27 mouse cellular contexts compared by ENCODE assay signal in genomic region chr10:116922161-116922560, GRCm38 (mm10). TPM values are rescaled to one million over a fixed set of nuclear protein-coding genes. Genes with fewer than 3 reads are reported as not detected.
DNase-seq lines count a peak whose midpoint lies in the region; ATAC-seq and TF ChIP-seq lines count a peak whose summit lies in the region.
"Had no signal": no experiment of that assay in that cellular context is flagged by ENCODE, and none has a peak within 500 bp of the region (broad histone marks: within the 10 kb centered on the region; RNA-seq: fewer than 3 reads in every experiment).

No protein-coding gene starts in this region.

- TF ChIP-seq POLR2A in spleen, adult 2 months (IDR thresholded peaks at IDR 0.05; ENCODE audit: low read depth, low read length), result no peak

- no peaks in the 10 kb centered on the region for H3K27me3 ChIP-seq in spleen, adult 2 months (ENCODE audit: control insufficient read depth, insufficient read depth, low read length)
- H3K27me3 ChIP-seq: embryonic facial prominence, embryonic 15.5 days; heart, embryonic 13.5 days; hindbrain, embryonic 15.5 days; intestine, embryonic 15.5 days; Patski had no signal

- WGBS in spleen, adult 2 months, result 64% methylated on average over 15 of the region's 15 CpGs

- peaks cover 8% of the 10 kb centered on the region for H3K36me3 ChIP-seq in spleen, adult 2 months (ENCODE audit: control insufficient read depth, insufficient read depth, low read length)

- no peaks in the 10 kb centered on the region for H3K4me1 ChIP-seq in spleen, adult 2 months (ENCODE audit: control insufficient read depth, insufficient read depth, insufficient read length)
- H3K4me1 ChIP-seq: embryonic facial prominence, embryonic 15.5 days; forebrain, embryonic 10.5 days; heart, embryonic 13.5 days; hindbrain, embryonic 15.5 days; intestine, embryonic 15.5 days had no signal

- TF ChIP-seq CTCF in spleen, adult 2 months (IDR thresholded peaks at IDR 0.05; ENCODE audit: extremely low read depth, insufficient read depth, insufficient read length, insufficient replicate concordance), result no peak

- ATAC-seq in CD4-positive, CD25-positive, alpha-beta regulatory T cell, adult 4 months, result peak; percentile 22
- peak; percentile 24 for ATAC-seq in activated CD4-positive, CD25-positive, alpha-beta regulatory T cell, adult 4 months
- ATAC-seq: forebrain, embryonic 14.5 days; intestine, embryonic 15.5 days; Patski had no signal

- no peak for DNase-seq in spleen, adult 2 months (ENCODE audit: low read depth in 1 of 2, low spot score in 2 of 2)
- no peak for DNase-seq in spleen, postnatal 10 days (ENCODE audit: low spot score in 2 of 2)
- DNase-seq in naive thymus-derived CD4-positive, alpha-beta T cell, adult 2 months (ENCODE audit: low read depth), result peak; percentile 42
- no peak for DNase-seq in left cerebral cortex, adult 8-10 months (ENCODE audit: low spot score in 2 of 2)
- no peak for DNase-seq in gastrocnemius, postnatal 10 days
- DNase-seq: adrenal gland, postnatal 10 days; cerebellum, adult 11-12 months; cerebellum, adult 9-10 months; cerebellum, postnatal 25 days; embryo, embryonic 11 days; gastrocnemius, adult 2 months; gastrocnemius, postnatal 36 days; heart, postnatal 36 days had no signal

- peak overlapping the region; percentile 58; the same call in 1 of the 2 replicates for H3K27ac ChIP-seq in spleen, adult 2 months (ENCODE audit: insufficient read depth, low read length)
- H3K27ac ChIP-seq: embryonic facial prominence, embryonic 15.5 days; forebrain, embryonic 10.5 days; gastrocnemius, adult 2 months; heart, embryonic 13.5 days; hindbrain, embryonic 15.5 days; intestine, embryonic 15.5 days had no signal

- no peak overlapping the region for H3K4me3 ChIP-seq in spleen, adult 2 months (ENCODE audit: extremely low read depth, insufficient read depth, insufficient read length)
- H3K4me3 ChIP-seq: embryonic facial prominence, embryonic 15.5 days; erythroblast, embryonic 14.5 days; forebrain, embryonic 10.5 days; gastrocnemius, adult 2 months; heart, embryonic 13.5 days; hindbrain, embryonic 15.5 days; intestine, embryonic 15.5 days had no signal

RNA-seq across cellular contexts. Expression of gene Myrfl, which starts 25.4 kb away (rescaled TPM):
- 0.02 TPM in 1 of 2 replicates, not detected in the other for polyA plus RNA-seq in spleen, adult 2 months (2012; rRNA removed)
- polyA plus RNA-seq in CD4-positive, CD25-positive, alpha-beta regulatory T cell, adult 4 months (2017; shearing (Covaris generic)), result under 1 TPM in 1 of 2 experiments, not detected in 1; 0.09 TPM
- not detected for polyA plus RNA-seq in activated CD4-positive, CD25-positive, alpha-beta regulatory T cell, adult 4 months (2017; shearing (Covaris generic))
- under 1 TPM in 1 of 4 experiments, not detected in 3; 0.16 TPM for total RNA-seq in left cerebral cortex, adult 8-10 months (2022)
- total RNA-seq in gastrocnemius, postnatal 10 days (2021), result under 1 TPM; 0.42 to 0.54 TPM
- polyA plus RNA-seq: erythroblast, embryonic 14.5 days; forebrain, embryonic 10.5 days had no signal

RNA-seq across cellular contexts. Expression of gene Rab3ip, which starts 28.4 kb away (rescaled TPM):
- 34.3 and 69.3 TPM in 2 replicates for polyA plus RNA-seq in spleen, adult 2 months (2012; rRNA removed)
- 10 to 100 TPM; 12.1 to 15.9 TPM for polyA plus RNA-seq in CD4-positive, CD25-positive, alpha-beta regulatory T cell, adult 4 months (2017; shearing (Covaris generic))
- 10 to 100 TPM; 12.1 to 15.4 TPM for polyA plus RNA-seq in activated CD4-positive, CD25-positive, alpha-beta regulatory T cell, adult 4 months (2017; shearing (Covaris generic))
- 10 to 100 TPM; 37.9 to 43.1 (median 39.6) TPM for total RNA-seq in left cerebral cortex, adult 8-10 months (2022)
- 10 to 100 TPM; 17.9 to 18.7 TPM for total RNA-seq in gastrocnemius, postnatal 10 days (2021)

RNA-seq across cellular contexts. Expression of gene Gm10271, which starts 50.2 kb away (rescaled TPM):
- polyA plus RNA-seq in spleen, adult 2 months (2012; rRNA removed), result not detected in 2 replicates
- polyA plus RNA-seq in CD4-positive, CD25-positive, alpha-beta regulatory T cell, adult 4 months (2017; shearing (Covaris generic)), result not detected
- polyA plus RNA-seq in activated CD4-positive, CD25-positive, alpha-beta regulatory T cell, adult 4 months (2017; shearing (Covaris generic)), result not detected
- not detected for total RNA-seq in left cerebral cortex, adult 8-10 months (2022)
- not detected for total RNA-seq in gastrocnemius, postnatal 10 days (2021)
- total RNA-seq: adrenal gland, postnatal 10 days; adrenal gland, postnatal 4 days; gastrocnemius, adult 2 months; gastrocnemius, postnatal 36 days; heart, postnatal 36 days had no signal
- polyA plus RNA-seq: embryonic facial prominence, embryonic 11.5 days; embryonic facial prominence, embryonic 15.5 days; erythroblast, embryonic 14.5 days; forebrain, embryonic 10.5 days; forebrain, embryonic 14.5 days; heart, embryonic 13.5 days; heart, postnatal 0 days; hindbrain, embryonic 11.5 days; hindbrain, embryonic 15.5 days; intestine, embryonic 15.5 days; Patski had no signal
